Mouse (Mus musculus) CD4-positive, CD25-positive, alpha-beta regulatory T cell, adult 2 months (primary cell): ENCODE measurements at regions not wholly inside any gene's neighbourhood (a gene's known extent, or its start where the extent isn't known, plus 50 kb on each side); places are given as distances from the start of the nearest gene placed in this dataset.

Source experiments
- DNase-seq: peaks from one replicate; pipeline ENCODE4 v3.0.0-alpha.2; 2012; ENCODE audit warnings: low read depth, low spot score

- no peak for DNase-seq
Observed at GRCm38 (mm10) chr17:14610791-14611522, 83.1 kb downstream of the Thbs2 start.

DNA sequence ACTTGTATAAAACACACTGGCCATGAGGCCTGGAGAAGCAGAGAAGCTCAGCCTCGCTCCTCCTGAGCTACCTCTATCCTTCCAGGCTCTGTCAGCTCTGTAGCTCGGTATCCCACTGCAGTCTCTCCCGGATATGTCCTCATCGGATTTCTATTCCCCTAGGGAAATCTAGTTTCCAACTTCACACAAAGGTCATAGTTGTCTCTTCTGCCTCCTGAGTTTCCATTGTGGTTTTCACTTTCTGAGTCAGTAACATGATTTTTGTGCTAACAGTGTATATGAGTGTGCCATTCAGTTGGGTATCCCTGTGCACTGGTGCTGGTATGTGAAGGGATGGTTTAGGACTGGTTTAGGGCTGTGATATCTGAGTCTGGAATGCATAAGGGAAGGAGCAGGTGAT, 85.2 kb downstream of the Thbs2 start:
- no peak for DNase-seq

DNA sequence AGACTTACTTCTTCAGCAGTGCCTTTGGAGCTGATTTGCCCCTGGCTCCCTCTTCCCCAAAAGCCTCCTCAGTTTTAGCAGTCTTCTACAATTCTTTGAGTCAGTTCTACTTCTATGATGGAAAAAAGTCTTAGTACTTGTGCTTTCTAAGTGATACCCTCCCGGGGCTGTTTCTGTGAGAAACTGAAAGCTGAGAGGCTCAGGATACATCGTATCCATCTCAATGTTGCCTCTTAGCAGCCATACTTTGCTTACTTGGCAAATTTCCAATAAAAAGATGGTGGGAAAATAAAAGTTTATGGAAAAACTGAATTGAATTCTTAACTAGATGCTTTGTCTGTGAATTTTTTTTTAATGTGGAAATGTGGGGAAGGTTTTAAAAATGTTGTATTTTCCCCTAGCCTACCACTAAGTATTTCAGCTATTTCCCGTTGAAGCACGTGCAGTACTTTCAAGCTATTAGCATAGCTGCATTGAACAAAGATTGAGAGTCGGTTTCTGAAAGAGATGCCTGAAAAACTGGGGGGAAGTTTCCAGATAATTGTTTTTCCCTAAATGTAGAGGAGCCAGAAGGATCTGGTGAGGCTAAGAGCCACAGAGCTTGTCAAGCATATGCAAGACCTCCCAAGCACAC, 87.6 kb downstream of the Thbs2 start:
- no peak for DNase-seq

DNA sequence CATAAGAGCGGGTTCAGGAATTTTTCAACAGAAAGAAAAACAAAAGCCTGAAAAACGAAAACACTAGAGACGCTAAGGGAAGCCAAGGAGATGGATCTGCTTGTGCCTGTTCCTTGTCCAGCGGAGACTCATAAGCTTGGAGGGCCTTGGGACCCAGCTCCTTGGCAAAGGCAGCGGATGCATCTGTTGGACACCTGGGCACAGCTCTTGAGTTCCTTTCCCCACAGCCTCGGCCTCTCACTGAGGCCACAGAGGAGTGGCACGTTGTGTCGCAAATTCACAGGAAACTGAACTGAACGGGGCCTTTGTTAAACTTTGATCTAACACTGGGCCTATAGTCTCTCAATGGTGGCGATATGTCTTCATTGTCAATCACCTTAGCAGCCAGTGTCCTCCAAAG, 94.4 kb downstream of the Thbs2 start:
- DNase-seq, result no peak

DNA sequence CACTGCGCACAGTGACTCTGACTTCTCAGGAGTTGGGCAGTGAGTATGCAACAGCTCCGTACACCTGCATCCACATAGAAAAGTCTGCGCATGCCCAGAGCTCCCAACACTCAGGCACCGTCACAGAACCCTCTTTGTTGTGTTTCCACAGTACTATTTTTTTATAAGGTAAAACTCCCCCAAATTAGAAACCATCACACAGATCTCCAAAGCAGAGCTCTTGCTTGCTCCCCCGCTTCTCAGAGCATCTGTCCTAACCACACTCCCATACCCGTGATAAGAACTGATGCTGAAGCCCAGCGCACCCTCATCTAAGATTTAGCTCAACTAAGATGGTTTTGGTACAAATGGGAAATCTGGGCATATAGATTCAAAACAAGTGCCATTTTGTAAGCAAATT, 97.6 kb downstream of the Thbs2 start:
- no peak for DNase-seq

GRCm38 (mm10) chr17:14595525-14595924, 98.5 kb downstream of the Thbs2 start:
- no peak for DNase-seq

GRCm38 (mm10) chr17:14588086-14588817, 105.8 kb downstream of the Thbs2 start:
- no peak for DNase-seq

DNA sequence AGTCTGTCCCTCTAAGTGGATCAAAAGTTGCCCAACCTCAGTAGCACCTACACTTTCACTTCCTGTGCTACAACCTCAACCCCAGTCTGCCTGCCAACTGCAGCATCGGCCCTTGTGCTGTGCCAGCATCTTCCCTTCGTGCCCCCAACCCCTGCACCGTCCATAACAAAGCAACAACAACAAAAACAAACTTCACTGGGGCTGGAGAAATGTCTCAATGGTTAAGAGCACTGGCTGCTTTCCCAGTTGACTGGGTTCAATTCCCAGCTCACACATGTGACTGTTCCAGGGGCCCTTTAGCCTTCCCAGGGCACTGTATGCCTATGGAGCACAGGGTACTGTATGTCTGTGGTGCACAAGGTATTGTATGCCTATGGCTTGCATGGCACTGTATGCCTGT, 114.4 kb downstream of the Thbs2 start:
- DNase-seq, result no peak

GRCm38 (mm10) chr17:14578721-14579120, 115.3 kb downstream of the Thbs2 start:
- DNase-seq, result no peak

- no peak for DNase-seq
Observed at GRCm38 (mm10) chr17:14578194-14578593, 115.8 kb downstream of the Thbs2 start.

GRCm38 (mm10) chr17:14576159-14576558, 117.9 kb downstream of the Thbs2 start:
- DNase-seq, result no peak

DNA sequence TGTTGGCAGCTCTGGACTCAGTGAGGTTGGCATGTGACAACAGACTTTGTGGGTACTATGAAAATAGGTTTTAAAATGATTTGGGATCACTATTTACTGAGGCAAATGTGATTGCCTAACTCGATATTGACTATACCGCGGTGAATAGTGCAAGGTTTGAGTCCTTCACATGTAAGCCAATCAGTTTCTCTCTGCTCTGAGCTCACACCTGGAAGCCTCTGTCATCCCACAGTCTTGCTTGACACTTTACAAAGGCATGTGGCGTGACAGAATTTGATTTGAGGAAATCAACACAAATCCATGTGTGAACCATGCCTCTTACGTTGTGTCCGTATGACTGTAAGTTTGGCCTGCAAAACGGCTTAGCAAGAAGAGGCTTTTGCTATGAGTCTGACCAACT, 122.9 kb downstream of the Thbs2 start:
- DNase-seq, result no peak

DNA sequence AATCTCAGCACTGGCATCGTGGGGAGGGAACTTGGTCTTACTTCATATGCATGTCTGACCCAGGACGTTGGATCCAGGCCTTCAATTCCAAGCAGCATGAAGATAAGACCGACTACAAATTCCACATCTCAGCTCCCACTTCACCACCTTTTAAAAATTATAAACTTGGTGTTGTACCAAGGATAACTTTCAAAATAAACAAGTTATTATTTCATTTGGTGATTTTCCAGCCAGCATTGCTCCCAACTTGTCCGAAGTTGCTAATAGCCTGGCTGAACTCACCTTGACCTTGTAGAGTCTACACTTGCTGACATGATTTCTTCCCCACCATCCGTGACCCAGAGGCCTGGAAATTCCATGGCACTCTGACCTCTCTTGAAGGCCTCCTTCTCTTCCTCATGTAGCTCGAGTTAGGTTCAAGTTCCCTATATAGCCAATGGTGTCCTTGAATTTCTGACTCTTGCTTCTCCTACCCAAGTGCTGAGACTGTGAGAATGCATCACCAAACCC, 123.7 kb downstream of the Thbs2 start:
- no peak for DNase-seq

DNA sequence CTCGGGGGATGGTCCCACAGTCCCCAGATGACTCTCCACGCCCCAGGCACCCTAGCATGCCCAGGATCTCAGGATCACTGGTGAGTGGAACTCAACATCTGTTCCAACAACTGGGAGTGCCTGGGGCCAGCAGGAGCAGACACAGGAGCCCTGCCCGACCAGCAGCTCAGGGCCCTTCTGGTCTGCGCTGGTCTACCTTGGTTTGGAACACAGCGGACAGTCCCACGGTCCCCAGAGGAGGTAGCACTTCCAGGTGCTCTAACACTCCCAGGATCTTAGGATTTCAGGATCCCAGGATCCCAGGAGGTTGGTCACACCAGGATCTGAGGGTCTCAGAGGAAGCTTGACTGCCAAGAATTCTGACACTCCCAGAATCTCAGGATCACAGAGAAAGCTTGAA, 131.8 kb downstream of the Thbs2 start:
- no peak for DNase-seq

GRCm38 (mm10) chr17:14557214-14557613, 136.8 kb downstream of the Thbs2 start:
- no peak for DNase-seq

GRCm38 (mm10) chr17:14553195-14553594, 140.8 kb downstream of the Thbs2 start:
- DNase-seq, result no peak

DNA sequence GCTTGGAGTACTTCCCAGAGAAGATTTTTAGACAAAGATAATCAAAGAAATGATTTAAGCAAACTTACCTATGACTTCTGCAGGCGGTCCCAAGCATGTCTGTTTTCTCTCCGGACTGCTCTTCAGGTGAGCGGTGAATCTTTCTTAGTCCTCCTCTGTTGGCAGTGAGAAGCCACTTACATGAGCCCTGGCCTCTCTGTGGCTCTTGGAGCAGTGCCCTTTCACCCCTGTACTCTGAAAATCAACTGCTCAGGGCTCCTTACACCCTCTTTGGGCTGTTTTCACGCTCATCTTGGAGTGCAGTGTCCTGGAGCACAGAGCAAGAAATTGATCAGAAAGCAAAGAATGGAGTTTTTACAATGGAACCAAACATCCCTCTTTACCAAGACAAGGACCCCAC, 142.0 kb downstream of the Thbs2 start:
- no peak for DNase-seq

DNA sequence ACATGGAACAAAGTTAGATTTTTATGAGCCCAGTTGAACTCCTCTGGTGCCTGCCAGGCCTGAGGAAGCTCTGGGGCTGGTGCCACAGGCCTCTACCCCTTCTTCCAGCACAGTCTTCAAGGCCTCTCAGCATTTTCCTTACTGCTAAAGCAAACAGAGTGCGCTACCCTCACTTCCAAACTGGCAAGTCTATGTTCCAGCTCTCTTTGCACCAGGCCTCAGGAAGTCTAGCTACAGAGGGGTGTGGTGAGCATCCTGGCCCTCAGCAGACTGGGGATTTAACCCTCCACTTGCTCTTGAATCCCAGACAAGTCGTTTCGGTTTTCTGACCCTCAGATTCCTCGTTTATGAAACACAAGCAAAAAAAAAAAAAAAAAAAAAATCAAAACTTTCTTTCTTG, 142.4 kb downstream of the Thbs2 start:
- no peak for DNase-seq

- DNase-seq, result peak; percentile 34
Observed at GRCm38 (mm10) chr17:14545822-14546473, 148.1 kb downstream of the Thbs2 start.

DNA sequence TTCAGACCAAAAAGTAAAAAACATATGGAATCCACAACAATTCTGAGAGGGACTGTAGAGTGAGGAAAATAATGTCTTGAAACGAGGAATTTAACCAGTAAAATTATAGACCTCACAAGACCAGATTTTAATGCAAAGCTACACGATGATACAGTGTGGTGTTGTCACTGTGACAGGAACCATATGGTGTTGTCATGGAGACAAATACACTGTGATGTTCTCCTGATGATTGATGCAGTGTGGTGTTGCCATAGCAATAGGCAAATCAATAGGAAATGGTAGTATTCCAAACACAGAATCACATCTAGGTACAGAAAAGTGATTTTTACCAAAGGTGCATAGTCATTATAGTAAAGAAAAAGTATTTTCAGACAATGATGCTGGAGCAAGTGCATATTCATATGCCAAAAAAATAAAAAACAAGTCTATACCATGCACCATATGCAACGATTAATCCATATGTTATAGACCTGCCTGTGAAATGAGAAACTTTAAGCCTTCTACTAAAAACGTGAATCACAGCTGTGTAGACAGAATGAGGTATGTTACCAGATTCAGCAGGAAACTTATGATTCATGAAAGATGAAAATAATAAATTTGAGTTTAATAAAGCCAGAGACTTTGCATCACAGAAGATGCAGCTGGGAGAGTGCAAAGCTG, 149.6 kb downstream of the Thbs2 start:
- no peak for DNase-seq

DNA sequence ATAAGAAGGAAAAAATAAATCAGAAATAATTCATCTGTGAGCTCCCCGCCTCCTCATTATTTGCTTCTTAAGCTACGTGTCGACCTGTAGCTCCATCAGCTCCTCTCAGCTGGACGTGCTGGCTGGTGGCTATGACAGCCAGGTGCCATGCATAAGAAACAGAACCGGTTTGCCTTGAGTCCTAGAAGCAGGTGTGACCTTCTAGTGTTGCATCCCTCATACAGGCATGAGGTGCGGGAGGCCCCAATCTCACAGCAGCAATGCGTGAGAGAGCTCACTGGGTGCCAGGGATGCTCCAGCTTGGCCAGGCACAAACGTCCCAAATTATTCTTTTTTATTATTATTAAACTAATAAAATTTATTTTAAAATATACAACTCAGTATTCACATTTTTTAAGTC, 153.0 kb downstream of the Thbs2 start:
- DNase-seq, result no peak
